9 mouse cellular contexts compared by ENCODE assay signal in genomic region chr1:40600394-40601327, GRCm38 (mm10). TPM values are rescaled to one million over a fixed set of nuclear protein-coding genes. Genes with fewer than 3 reads are reported as not detected.
A peak's percentile ranks its signal among the peaks of the same experiment; 100 is the strongest.
DNase-seq lines count a peak whose midpoint lies in the region; ATAC-seq lines count a peak whose summit lies in the region.
"Had no signal": no experiment of that assay in that cellular context is flagged by ENCODE, and none has a peak within 500 bp of the region (broad histone marks: within the 10 kb centered on the region; RNA-seq: fewer than 3 reads in every experiment).

No protein-coding gene starts in this region.

- H3K27me3 ChIP-seq in forebrain, embryonic 14.5 days (replicated peaks; ENCODE audit: control insufficient read depth, insufficient read depth, low read length): no peaks in the 10 kb centered on the region
- no peaks in the 10 kb centered on the region for H3K27me3 ChIP-seq in forebrain, embryonic 12.5 days
- no peaks in the 10 kb centered on the region for H3K27me3 ChIP-seq in heart, embryonic 13.5 days (replicated peaks)
- no peaks in the 10 kb centered on the region for H3K27me3 ChIP-seq in hindbrain, embryonic 10.5 days (ENCODE audit: insufficient read depth, poor library complexity, severe bottlenecking)
- H3K27me3 ChIP-seq: liver, embryonic 13.5 days had no signal

- H3K27ac ChIP-seq in forebrain, embryonic 14.5 days (ENCODE audit: low read depth, low read length): peak overlapping the region; percentile 2; the same call in 1 of the 2 replicates
- no peak overlapping the region for H3K27ac ChIP-seq in forebrain, embryonic 12.5 days
- H3K27ac ChIP-seq in heart, embryonic 13.5 days (replicated peaks): no peak overlapping the region
- no peak overlapping the region for H3K27ac ChIP-seq in hindbrain, embryonic 10.5 days
- H3K27ac ChIP-seq: liver, embryonic 13.5 days had no signal

- no peaks in the 10 kb centered on the region for H3K4me1 ChIP-seq in forebrain, embryonic 14.5 days (ENCODE audit: control insufficient read depth, insufficient read depth, low read length)
- H3K4me1 ChIP-seq in forebrain, embryonic 12.5 days: no peaks in the 10 kb centered on the region
- H3K4me1 ChIP-seq in heart, embryonic 13.5 days: no peaks in the 10 kb centered on the region
- H3K4me1 ChIP-seq in hindbrain, embryonic 10.5 days (replicated peaks): no peaks in the 10 kb centered on the region
- H3K4me1 ChIP-seq: liver, embryonic 13.5 days had no signal

- no peak overlapping the region for H3K4me2 ChIP-seq in forebrain, embryonic 14.5 days (ENCODE audit: low read length)
- no peak overlapping the region for H3K4me2 ChIP-seq in forebrain, embryonic 12.5 days
- peak overlapping the region; percentile 8; the same call in 1 of the 2 replicates for H3K4me2 ChIP-seq in heart, embryonic 13.5 days
- H3K4me2 ChIP-seq: liver, embryonic 13.5 days had no signal

- WGBS in forebrain, embryonic 14.5 days: 79% methylated on average over 25 of the region's 25 CpGs
- WGBS in forebrain, embryonic 12.5 days: 91% methylated on average over 25 of the region's 25 CpGs
- WGBS in heart, embryonic 13.5 days: 63% methylated on average over 25 of the region's 25 CpGs
- 90% methylated on average over 25 of the region's 25 CpGs for WGBS in hindbrain, embryonic 10.5 days

- intact Hi-C loops in left cerebral cortex, postnatal 36 days (cut with DNase I): no loop called here

- H3K4me3 ChIP-seq in forebrain, embryonic 14.5 days (ENCODE audit: low read depth, low read length): no peak overlapping the region
- no peak overlapping the region for H3K4me3 ChIP-seq in forebrain, embryonic 12.5 days (replicated peaks)
- H3K4me3 ChIP-seq in heart, embryonic 13.5 days: no peak overlapping the region
- H3K4me3 ChIP-seq in hindbrain, embryonic 10.5 days: no peak overlapping the region
- H3K4me3 ChIP-seq: liver, embryonic 13.5 days had no signal

- peak; percentile 70 for DNase-seq in forebrain, embryonic 14.5 days (ENCODE audit: low spot score)
- peak; percentile 93 for DNase-seq in NIH3T3 (ENCODE audit: low read depth)
- peak; percentile 50 to 58 for DNase-seq in left cerebral cortex, postnatal 36 days (ENCODE audit: low spot score in 2 of 2)
- no peak for DNase-seq in hindbrain, embryonic 10.5 days (ENCODE audit: low spot score)
- DNase-seq: liver, embryonic 13.5 days had no signal

- no peaks in the 10 kb centered on the region for H3K9me3 ChIP-seq in forebrain, embryonic 14.5 days (replicated peaks; ENCODE audit: control insufficient read depth, low read length)
- no peaks in the 10 kb centered on the region for H3K9me3 ChIP-seq in forebrain, embryonic 12.5 days
- no peaks in the 10 kb centered on the region for H3K9me3 ChIP-seq in heart, embryonic 13.5 days
- H3K9me3 ChIP-seq in hindbrain, embryonic 10.5 days: no peaks in the 10 kb centered on the region
- H3K9me3 ChIP-seq: liver, embryonic 13.5 days had no signal

- ATAC-seq in forebrain, embryonic 14.5 days: peak; percentile 57; the same call in 1 of the 2 replicates
- no peak for ATAC-seq in forebrain, embryonic 12.5 days (ENCODE audit: low FRiP score)
- no peak for ATAC-seq in heart, embryonic 13.5 days (ENCODE audit: extremely low read depth, insufficient number of reproducible peaks, low FRiP score, low TSS enrichment)
- no peak for ATAC-seq in megakaryocyte-erythroid progenitor cell, adult 5-6 weeks (replicated peaks; ENCODE audit: low FRiP score, low TSS enrichment, poor library complexity, severe bottlenecking)
- ATAC-seq in CD4-positive, CD25-positive, alpha-beta regulatory T cell, adult 4 months: no peak

- H3K9ac ChIP-seq in forebrain, embryonic 14.5 days (ENCODE audit: low read length): no peak overlapping the region
- no peak overlapping the region for H3K9ac ChIP-seq in forebrain, embryonic 12.5 days
- H3K9ac ChIP-seq in heart, embryonic 13.5 days: no peak overlapping the region
- H3K9ac ChIP-seq: liver, embryonic 13.5 days had no signal

- H3K36me3 ChIP-seq in forebrain, embryonic 14.5 days (ENCODE audit: control insufficient read depth, insufficient read depth, low read length): no peaks in the 10 kb centered on the region
- no peaks in the 10 kb centered on the region for H3K36me3 ChIP-seq in forebrain, embryonic 12.5 days (replicated peaks)
- H3K36me3 ChIP-seq in heart, embryonic 13.5 days: no peaks in the 10 kb centered on the region
- no peaks in the 10 kb centered on the region for H3K36me3 ChIP-seq in hindbrain, embryonic 10.5 days
- H3K36me3 ChIP-seq: liver, embryonic 13.5 days had no signal

RNA-seq across cellular contexts. Expression of gene Slc9a4, which starts 20.8 kb away (rescaled TPM):
- polyA plus RNA-seq in forebrain, embryonic 14.5 days (2014; fragmentation: Nextera tagmentation; extraction: Ambion mirVana): not detected in 2 replicates
- polyA plus RNA-seq in forebrain, embryonic 12.5 days (2016; fragmentation: Nextera tagmentation; extraction: Ambion mirVana): not detected in 2 replicates
- polyA plus RNA-seq in heart, embryonic 13.5 days (2015; fragmentation: Nextera tagmentation; extraction: Ambion mirVana): not detected in 2 replicates
- under 1 TPM; 0.63 to 0.76 TPM for total RNA-seq in left cerebral cortex, postnatal 36 days (2021)
- not detected in 2 replicates for total RNA-seq in megakaryocyte-erythroid progenitor cell, adult 5-6 weeks (2014; fragmentation: Nextera tagmentation)
- total RNA-seq in megakaryocyte-erythroid progenitor cell, adult 5-6 weeks (2017): not detected in 2 replicates
- not detected in 2 replicates for polyA plus RNA-seq in hindbrain, embryonic 10.5 days (2016; fragmentation: Nextera tagmentation; extraction: Ambion mirVana)
- not detected for polyA plus RNA-seq in CD4-positive, CD25-positive, alpha-beta regulatory T cell, adult 4 months (2017; shearing (Covaris generic))
- polyA plus RNA-seq: liver, embryonic 13.5 days had no signal
